Mouse (Mus musculus): ENCODE results near the gene Coro2b. TPM values are rescaled to one million over a fixed set of nuclear protein-coding genes. Genes with fewer than 3 reads are reported as not detected.

Gene Coro2b
- total RNA-seq (2021) (10 to 100 TPM; 13.1 to 15.3 TPM), polyA plus RNA-seq (2012; rRNA removed) (14.3 and 15.5 TPM in 2 replicates)
- long read RNA-seq, partial matches to known transcripts, result 2 of 7 reads
- long read RNA-seq, other reads (novel, unspliced or antisense), result 2 of 7 reads

- peak; percentile 82 for DNase-seq
These were observed at the start of gene Coro2b for GRCm38 (mm10) chr9:62536655-62537631. Coro2b (minus strand) TSS chr9:62537044.

- DNase-seq, result peak; percentile 50
These were observed 40.7 kb upstream of the Coro2b start for GRCm38 (mm10) chr9:62577558-62577957.

GRCm38 (mm10) chr9:62569121-62569520 lies 32.3 kb upstream of the Coro2b start:
- peak; percentile 90 for DNase-seq

GRCm38 (mm10) chr9:62567818-62568217 lies 31.0 kb upstream of the Coro2b start:
- no peak for DNase-seq

GRCm38 (mm10) chr9:62562236-62562635 lies 25.4 kb upstream of the Coro2b start:
- no peak for DNase-seq

GRCm38 (mm10) chr9:62560432-62560831 lies 23.6 kb upstream of the Coro2b start:
- no peak for DNase-seq

GRCm38 (mm10) chr9:62560006-62560405 lies 23.2 kb upstream of the Coro2b start:
- peak; percentile 98 for DNase-seq

GRCm38 (mm10) chr9:62559446-62559845 lies 22.6 kb upstream of the Coro2b start:
- DNase-seq, result peak; percentile 17

GRCm38 (mm10) chr9:62558058-62558457 lies 21.2 kb upstream of the Coro2b start:
- no peak for DNase-seq

- DNase-seq, result no peak
These were observed 19.9 kb upstream of the Coro2b start for GRCm38 (mm10) chr9:62556748-62557147.

GRCm38 (mm10) chr9:62555258-62555856 lies 18.5 kb upstream of the Coro2b start:
- peak; percentile 30 for DNase-seq

- no peak for DNase-seq
These were observed 17.8 kb upstream of the Coro2b start for GRCm38 (mm10) chr9:62554606-62555005.

- DNase-seq, result peak; percentile 69
These were observed 16.6 kb upstream of the Coro2b start for GRCm38 (mm10) chr9:62553366-62553940.

- DNase-seq, result no peak
These were observed 14.7 kb upstream of the Coro2b start for GRCm38 (mm10) chr9:62551531-62551930.

- peak; percentile 82 for DNase-seq
These were observed 13.8 kb upstream of the Coro2b start for GRCm38 (mm10) chr9:62550661-62551093.

GRCm38 (mm10) chr9:62549809-62550208 lies 13.0 kb upstream of the Coro2b start:
- DNase-seq, result peak; percentile 90

- DNase-seq, result no peak
These were observed 10.6 kb upstream of the Coro2b start for GRCm38 (mm10) chr9:62547476-62547875.

- DNase-seq, result no peak
These were observed 8.0 kb upstream of the Coro2b start for GRCm38 (mm10) chr9:62544856-62545255.

GRCm38 (mm10) chr9:62543878-62544277 lies 7.0 kb upstream of the Coro2b start:
- DNase-seq, result no peak

- no peak for DNase-seq
These were observed 4.8 kb upstream of the Coro2b start for GRCm38 (mm10) chr9:62541606-62542005.

GRCm38 (mm10) chr9:62541182-62541581 lies 4.3 kb upstream of the Coro2b start:
- DNase-seq, result no peak

GRCm38 (mm10) chr9:62540736-62541135 lies 3.9 kb upstream of the Coro2b start:
- DNase-seq, result no peak

- no peak for DNase-seq
These were observed 3.3 kb upstream of the Coro2b start for GRCm38 (mm10) chr9:62540166-62540565.
